8 mouse cellular contexts compared by ENCODE assay signal in genomic region chr14:54912886-54913285, GRCm38 (mm10). TPM values are rescaled to one million over a fixed set of nuclear protein-coding genes. Genes with fewer than 3 reads are reported as not detected.
DNase-seq lines count a peak whose midpoint lies in the region; ATAC-seq and TF ChIP-seq lines count a peak whose summit lies in the region.

Gene Slc22a17, minus strand, starts transcription at chr14:54913132.

- H3K27ac ChIP-seq in hindbrain, embryonic 10.5 days = peak within 1 kb of the TSS; percentile 96
- H3K27ac ChIP-seq in layer of hippocampus, adult 2 months = peak within 1 kb of the TSS; percentile 100
- H3K27ac ChIP-seq in liver, postnatal 0 days (ENCODE audit: low read depth) = no peak within 1 kb of the TSS
- peak within 1 kb of the TSS; percentile 94 for H3K27ac ChIP-seq in neural tube, embryonic 15.5 days (replicated peaks)

- TF ChIP-seq CTCF in layer of hippocampus, adult 2 months (conservative IDR thresholded peaks at IDR 0.05) = no peak; the same call in 1 of the 2 replicates
- no peak for TF ChIP-seq CTCF in liver, postnatal 0 days (IDR thresholded peaks at IDR 0.05; ENCODE audit: low read depth)

- peak; percentile 68 for DNase-seq in R1 (ENCODE audit: low read depth, low spot score)
- peak; percentile 83 for DNase-seq in cerebellum, adult 9-10 months
- peak; percentile 61 to 88 for DNase-seq in frontal cortex, adult 2 months (ENCODE audit: extremely low spot score in 1 of 2, low spot score in 1 of 2)
- peak; percentile 84 for DNase-seq in hindbrain, embryonic 10.5 days (ENCODE audit: low spot score)
- DNase-seq in layer of hippocampus, adult 2 months (ENCODE audit: low spot score in 2 of 2) = peak; percentile 84 to 86
- peak; percentile 34 for DNase-seq in liver, postnatal 0 days
- DNase-seq in thymus, postnatal 14 days = peak; percentile 55

- H3K4me1 ChIP-seq in hindbrain, embryonic 10.5 days (replicated peaks) = peaks cover 46% of the 10 kb centered on the region
- peaks cover 6% of the 10 kb centered on the region for H3K4me1 ChIP-seq in liver, postnatal 0 days (ENCODE audit: insufficient read depth)
- peaks cover 49% of the 10 kb centered on the region for H3K4me1 ChIP-seq in neural tube, embryonic 15.5 days

- peak within 1 kb of the TSS; percentile 98 for H3K4me3 ChIP-seq in hindbrain, embryonic 10.5 days
- peak within 1 kb of the TSS; percentile 99 for H3K4me3 ChIP-seq in layer of hippocampus, adult 2 months
- H3K4me3 ChIP-seq in liver, postnatal 0 days (ENCODE audit: low read depth, low read length) = peak within 1 kb of the TSS; percentile 70
- peak within 1 kb of the TSS; percentile 91 for H3K4me3 ChIP-seq in neural tube, embryonic 15.5 days (replicated peaks)

- no peak for ATAC-seq in liver, postnatal 0 days
- ATAC-seq in neural tube, embryonic 15.5 days (ENCODE audit: low FRiP score) = peak; percentile 96

- no peaks in the 10 kb centered on the region for H3K9me3 ChIP-seq in hindbrain, embryonic 10.5 days
- no peaks in the 10 kb centered on the region for H3K9me3 ChIP-seq in liver, postnatal 0 days (ENCODE audit: low read length)
- H3K9me3 ChIP-seq in neural tube, embryonic 15.5 days (replicated peaks) = no peaks in the 10 kb centered on the region

- H3K9ac ChIP-seq in liver, postnatal 0 days (replicated peaks) = peak within 1 kb of the TSS; percentile 56
- H3K9ac ChIP-seq in neural tube, embryonic 15.5 days (replicated peaks) = peak within 1 kb of the TSS; percentile 100

- WGBS in hindbrain, embryonic 10.5 days = 0% methylated on average over 28 of the region's 28 CpGs
- WGBS in liver, postnatal 0 days (ENCODE audit: insufficient replicate concordance) = under 1% methylated on average over 18 of the region's 28 CpGs
- WGBS in neural tube, embryonic 15.5 days = under 1% methylated on average over 27 of the region's 28 CpGs

- peak within 1 kb of the TSS; percentile 92 for H3K4me2 ChIP-seq in liver, postnatal 0 days (ENCODE audit: low read depth, low read length)
- peak within 1 kb of the TSS; percentile 93 for H3K4me2 ChIP-seq in neural tube, embryonic 15.5 days

- no peaks in the 10 kb centered on the region for H3K27me3 ChIP-seq in hindbrain, embryonic 10.5 days (ENCODE audit: insufficient read depth, poor library complexity, severe bottlenecking)
- H3K27me3 ChIP-seq in liver, postnatal 0 days (ENCODE audit: insufficient read depth, low read length) = peaks cover 30% of the 10 kb centered on the region
- no peaks in the 10 kb centered on the region for H3K27me3 ChIP-seq in neural tube, embryonic 15.5 days (replicated peaks)

- H3K36me3 ChIP-seq in hindbrain, embryonic 10.5 days = peaks cover 56% of the 10 kb centered on the region
- no peaks in the 10 kb centered on the region for H3K36me3 ChIP-seq in liver, postnatal 0 days (replicated peaks; ENCODE audit: insufficient read depth, low read length)
- H3K36me3 ChIP-seq in neural tube, embryonic 15.5 days = peaks cover 15% of the 10 kb centered on the region

- no peak for TF ChIP-seq EP300 in liver, postnatal 0 days (IDR thresholded peaks at IDR 0.05; ENCODE audit: low read depth)

RNA-seq across cellular contexts. Expression of gene Slc22a17, which starts in this region (rescaled TPM):
- polyA plus RNA-seq in frontal cortex, adult 2 months (2012; rRNA removed) = 744 and 786 TPM in 2 replicates
- 45.2 and 62.5 TPM in 2 replicates for polyA plus RNA-seq in hindbrain, embryonic 10.5 days (2016; fragmentation: Nextera tagmentation; extraction: Ambion mirVana)
- total RNA-seq in layer of hippocampus, adult 2 months (2021) = 100 to 1,000 TPM; 666 to 700 TPM
- 1.1 TPM in 2 replicates for polyA plus RNA-seq in liver, postnatal 0 days (2015; fragmentation: Nextera tagmentation; extraction: Ambion mirVana)
- polyA plus RNA-seq in neural tube, embryonic 15.5 days (2015; fragmentation: Nextera tagmentation; extraction: Ambion mirVana) = 228 and 297 TPM in 2 replicates

Comparison
In these comparisons a context has a peak if more than half of its experiments do, and no peak if none do; other contexts are left out.
1. RNA of gene Slc22a17 (polyA plus RNA-seq): 744 to 786 TPM in frontal cortex, adult 2 months, 228 to 297 TPM in neural tube, embryonic 15.5 days and 45.2 to 62.5 TPM in hindbrain, embryonic 10.5 days; 1.1 TPM in liver, postnatal 0 days; every median in the first group is over 10 times any median in the second.
2. DNase-seq: peak in every context shown above with its lines; median percentile 85 in layer of hippocampus, adult 2 months; 84 in hindbrain, embryonic 10.5 days; 83 in cerebellum, adult 9-10 months; 74 in frontal cortex, adult 2 months; 68 in R1; 55 in thymus, postnatal 14 days; 34 in liver, postnatal 0 days.
3. Peak in every context shown above with its lines, with median percentiles within 50 percentile points of each other: H3K4me3 ChIP-seq.